Mouse (Mus musculus) monocyte, adult 5-6 weeks (primary cell): ENCODE measurements around the gene Tuba3a. TPM values are rescaled to one million over a fixed set of nuclear protein-coding genes. Genes with fewer than 3 reads are reported as not detected.

Experiments
- ATAC-seq: fragments of 153-309, 156-312 bp; replicated peaks from 2 replicates; pipeline ENCODE4 v1.8.0; 2017; ENCODE audit warnings: mild to moderate bottlenecking; ENCODE audit not compliant: low TSS enrichment, insufficient number of reproducible peaks, severe bottlenecking, poor library complexity, low FRiP score
- total RNA-seq: library from RNA; stranded (forward); fragments of 200-1000, 200-491, 200-594 nt; gene quantifications from 3 replicates; pipeline ENCODE4 v1.2.3, GENCODE M21; 2017

The Tuba3a gene
- total RNA-seq, 1 experiment from 2014 or later, result not detected

DNA sequence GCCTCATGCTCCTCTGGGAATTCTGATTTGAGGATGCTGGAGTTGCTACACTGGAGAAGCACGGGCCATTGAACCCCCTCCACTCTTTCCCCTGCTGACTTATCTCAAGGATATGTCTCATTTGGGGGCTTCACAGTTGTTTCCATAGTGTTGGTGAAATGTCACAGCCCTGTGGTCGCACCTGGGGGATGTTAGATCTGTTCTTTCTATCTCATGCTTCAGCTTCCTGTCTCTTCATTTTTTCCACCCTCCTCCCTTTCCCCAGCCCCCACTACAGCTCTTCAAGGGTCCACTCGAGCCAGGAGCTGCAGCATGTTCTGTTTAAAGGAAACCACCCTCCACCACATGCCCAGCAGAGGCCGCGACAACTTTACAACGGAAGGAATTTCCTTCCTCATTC lies 47.4 kb downstream of the Tuba3a start:
- ATAC-seq, result no peak

DNA sequence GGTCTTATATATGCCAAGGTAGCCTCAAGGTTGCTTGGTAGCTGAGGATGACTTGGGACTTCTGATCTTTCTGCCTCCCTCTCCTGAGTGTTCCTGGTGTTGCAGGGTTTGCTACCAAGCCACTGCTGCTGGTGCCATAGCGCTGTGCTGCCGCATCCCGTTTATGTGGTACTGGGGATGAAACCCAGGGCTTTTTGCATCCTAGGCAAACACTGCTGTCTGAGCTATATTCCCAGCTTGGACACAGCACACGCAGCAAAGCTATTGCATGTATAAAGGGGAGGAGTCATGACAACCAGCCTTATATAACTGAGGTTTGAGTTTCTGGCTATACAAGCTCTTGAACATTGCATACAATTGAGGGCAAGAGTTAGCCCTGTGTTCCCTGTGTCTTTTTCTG lies 48.4 kb downstream of the Tuba3a start:
- ATAC-seq, result no peak

DNA sequence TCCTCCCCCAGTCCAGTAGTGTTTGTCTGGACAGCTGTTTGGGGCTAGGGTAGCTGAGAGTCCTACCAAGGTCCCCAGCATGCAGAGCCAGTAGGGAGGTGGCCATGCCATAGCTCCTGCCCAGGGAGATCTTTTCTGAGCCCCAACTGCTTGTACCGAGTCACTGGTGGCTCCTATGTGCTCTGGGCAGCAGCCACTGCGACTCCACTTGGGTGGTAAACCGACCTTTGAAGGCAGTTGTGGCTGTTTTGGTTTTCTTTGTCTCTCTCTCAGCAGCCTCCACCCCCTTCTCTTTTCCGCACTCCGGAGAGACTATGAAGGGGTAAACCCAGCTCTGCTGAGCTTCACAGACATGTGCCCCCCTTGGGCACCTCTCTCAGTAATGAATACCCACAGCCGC lies 49.1 kb downstream of the Tuba3a start, which contains the start of gene Cd27:
Gene Cd27 (minus strand): TSS at position 229 of the 400 bp plus-strand sequence.
- no peak for ATAC-seq

DNA sequence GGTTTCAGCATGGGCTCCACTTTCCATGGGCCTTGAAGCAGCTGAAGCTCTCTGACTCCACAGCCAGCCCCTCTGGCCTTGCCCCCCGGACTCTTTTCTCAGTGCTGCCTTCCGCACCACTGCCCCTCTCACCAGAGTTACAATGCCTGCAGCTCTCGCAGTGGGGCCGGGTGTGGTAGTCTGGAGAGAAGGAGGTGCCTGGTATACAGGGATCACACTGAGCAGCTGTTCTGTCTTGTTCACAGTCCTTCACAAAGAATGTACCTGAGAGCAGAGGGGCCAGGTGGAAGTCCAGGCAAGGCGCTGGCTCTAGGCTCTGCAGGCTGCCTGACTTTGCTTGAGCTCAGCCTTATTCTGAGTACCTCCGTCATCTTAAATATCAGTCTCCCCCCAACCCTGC lies 49.5 kb downstream of the Tuba3a start:
- no peak for ATAC-seq

DNA sequence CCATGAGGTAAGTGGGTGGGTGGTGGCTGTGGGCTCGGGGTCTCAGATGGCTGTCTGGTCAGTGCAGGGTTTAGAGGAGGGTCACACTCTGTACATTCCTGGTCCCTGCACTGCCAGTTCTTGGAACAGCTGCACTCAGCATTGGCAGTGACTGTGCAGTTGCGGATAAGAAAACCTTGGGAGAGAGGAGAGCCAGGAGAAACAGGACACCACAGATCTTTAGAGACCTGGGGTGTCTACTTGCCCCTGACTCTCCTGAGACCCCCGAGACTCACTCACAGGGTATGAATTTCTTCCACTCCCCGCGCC lies 51.4 kb downstream of the Tuba3a start:
- ATAC-seq, result no peak

DNA sequence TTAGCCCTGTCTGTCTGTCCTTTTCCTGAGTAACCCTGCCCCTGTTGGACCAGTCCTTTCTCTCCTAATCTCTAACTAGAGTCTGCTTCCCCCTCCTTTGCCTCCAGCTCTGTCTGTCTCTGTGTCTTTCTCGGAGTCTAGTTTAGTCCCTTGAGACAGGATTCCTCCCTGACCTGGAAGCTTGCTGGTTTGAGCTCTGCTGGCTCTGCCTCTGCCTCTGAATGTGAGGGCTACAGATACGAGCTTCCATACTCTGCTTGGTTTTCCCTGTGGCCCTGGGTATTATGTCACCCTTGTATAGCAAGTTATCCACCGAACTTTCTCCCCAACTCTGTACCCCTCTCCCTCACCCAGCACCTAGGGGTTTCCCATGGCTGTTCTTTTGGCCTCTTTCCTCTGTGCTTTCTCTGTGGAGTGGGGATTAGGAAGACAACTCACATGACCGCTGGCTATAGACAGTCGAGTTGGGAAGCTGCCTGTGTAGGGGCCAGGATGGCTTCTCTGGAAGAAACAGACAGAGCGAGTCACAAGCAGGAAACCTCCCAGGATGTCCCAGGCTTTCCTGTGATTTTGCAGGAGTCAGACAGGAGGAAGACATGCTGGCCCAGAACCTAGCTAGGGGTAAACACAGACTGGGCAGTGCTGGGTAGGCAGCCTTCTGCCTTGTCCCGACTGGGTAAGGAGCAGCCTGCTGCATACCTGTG lies 51.9 kb downstream of the Tuba3a start:
- ATAC-seq, result no peak

DNA sequence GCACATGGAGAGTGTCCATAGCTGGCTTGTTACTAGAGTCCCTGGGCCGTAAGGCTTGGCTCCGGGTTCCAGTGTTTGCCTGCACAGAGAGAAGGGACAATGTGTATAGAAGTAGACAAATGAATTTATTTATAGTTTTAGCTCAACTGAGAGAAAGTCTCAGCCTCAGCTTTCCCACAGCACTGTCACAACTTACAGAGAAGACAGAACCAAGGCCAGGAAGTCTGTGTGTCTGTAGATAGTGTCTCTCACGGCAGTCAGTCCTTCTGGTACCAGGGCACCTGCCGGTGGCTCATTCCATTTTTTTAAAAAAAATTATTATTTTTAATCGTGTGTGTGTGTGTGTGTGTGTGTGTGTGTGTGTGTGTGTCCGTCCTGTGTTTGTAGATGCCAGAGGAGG lies 53.3 kb downstream of the Tuba3a start:
- ATAC-seq, result no peak

DNA sequence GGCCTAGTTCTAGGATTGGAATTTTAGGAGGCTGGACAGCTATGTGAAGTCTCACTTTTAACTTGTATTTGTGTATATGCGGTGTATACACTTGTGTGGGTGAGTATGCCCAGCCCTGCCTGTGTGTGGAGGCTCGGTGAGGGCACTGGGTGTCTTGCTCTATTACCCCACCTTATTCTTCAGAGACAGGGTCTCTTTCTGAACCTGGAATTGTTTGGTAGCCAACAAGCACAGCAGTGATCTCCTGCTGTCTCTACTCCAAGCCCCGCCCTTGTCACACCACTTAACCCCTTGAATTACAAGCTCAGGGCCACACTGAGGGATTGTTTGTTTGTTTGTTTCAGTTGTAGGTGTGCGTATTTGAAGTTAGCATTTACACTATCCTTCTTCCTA lies 53.8 kb downstream of the Tuba3a start:
- ATAC-seq, result no peak

DNA sequence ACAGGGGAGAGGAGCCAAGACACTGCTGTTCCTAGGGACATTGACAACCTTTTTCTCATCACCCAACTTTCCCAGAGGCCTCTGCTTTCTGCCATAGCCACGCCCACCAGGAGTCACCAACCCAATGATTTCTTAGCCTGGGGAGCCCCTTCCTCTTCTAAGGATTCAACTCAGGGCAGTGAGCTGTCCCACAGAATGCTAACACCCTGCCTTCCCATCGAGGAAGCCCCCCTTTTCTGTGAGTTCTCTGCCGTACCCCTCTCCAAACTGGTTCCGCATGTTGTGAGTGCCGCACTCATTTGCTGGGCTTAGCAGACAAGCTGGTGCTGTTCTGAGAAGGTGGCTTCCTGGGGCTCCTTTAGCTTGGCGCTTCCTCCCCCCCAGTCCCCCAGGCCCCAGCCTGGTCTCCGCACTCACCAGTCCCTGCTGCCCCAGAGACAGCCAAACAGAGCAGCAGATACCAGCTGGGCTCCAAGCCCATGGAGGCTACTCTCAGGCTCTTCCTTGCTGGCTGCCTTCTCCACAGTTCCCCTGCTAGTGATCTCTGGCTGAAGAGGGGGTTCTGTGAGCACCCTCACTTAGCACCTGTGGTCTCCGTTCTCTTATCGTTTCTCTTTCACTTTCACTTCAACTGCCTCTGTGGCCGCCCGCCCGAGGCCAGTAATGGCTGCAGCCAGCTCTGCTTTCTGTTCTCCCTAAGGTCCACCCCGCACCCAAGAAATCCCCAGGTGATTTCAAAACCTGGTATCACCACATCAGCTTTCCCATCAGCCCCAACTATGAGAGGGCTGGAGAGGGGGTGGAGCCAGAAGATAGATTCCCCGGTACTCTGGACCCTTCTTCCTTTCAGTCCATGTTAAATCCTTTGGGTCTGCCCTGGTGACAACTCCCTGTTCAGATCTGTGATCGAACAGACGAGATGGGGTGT lies 54.5 kb downstream of the Tuba3a start, which contains the start of gene Tapbpl:
Gene Tapbpl (minus strand): TSS at position 744 of the 928 bp plus-strand sequence.
- ATAC-seq, result peak; percentile 54

DNA sequence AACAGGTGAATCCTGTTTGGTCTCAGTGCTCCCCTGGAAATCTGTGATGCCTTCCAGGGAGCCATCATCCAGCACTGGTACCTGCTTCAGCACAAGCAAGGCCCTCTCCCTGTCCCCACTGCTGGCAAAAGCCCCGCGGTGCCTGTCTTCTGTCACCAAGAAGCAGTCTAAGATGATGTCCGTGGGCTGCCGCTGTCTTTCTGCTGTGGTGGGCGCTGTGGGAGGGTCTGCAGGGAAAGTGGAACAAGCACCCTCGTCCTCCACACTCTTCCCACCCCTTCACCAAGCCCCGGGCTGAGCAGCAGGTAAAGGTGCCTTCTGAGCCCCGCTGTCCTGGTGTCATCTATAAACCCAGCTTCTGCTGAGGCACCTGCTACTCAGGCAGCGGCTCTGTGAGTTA lies 55.3 kb downstream of the Tuba3a start:
- no peak for ATAC-seq

Other genes with a start within 250 kb of the Tuba3a start
- 118 to 132 TPM (median 119 TPM) in 3 replicates for gene Ing4, start 246.3 kb downstream of the Tuba3a start, total RNA-seq
- 5.5 to 20.2 TPM (median 8.3 TPM) in 3 replicates for gene Acrbp, start 236.4 kb downstream of the Tuba3a start, total RNA-seq
- gene Lpar5, start 218.1 kb downstream of the Tuba3a start, total RNA-seq, result 3.1 to 8.7 TPM (median 3.6 TPM) in 3 replicates
- gene Chd4, start 190.1 kb downstream of the Tuba3a start, total RNA-seq, result 275 to 395 TPM (median 283 TPM) in 3 replicates
- 15.9 to 23.8 TPM (median 23.2 TPM) in 3 replicates for gene Nop2, start 154.1 kb downstream of the Tuba3a start, total RNA-seq
- 15.5 to 29.7 TPM (median 16.2 TPM) in 3 replicates for gene Iffo1, start 140.8 kb downstream of the Tuba3a start, total RNA-seq
- 353 to 432 TPM (median 359 TPM) in 3 replicates for gene Gapdh, start 119.6 kb downstream of the Tuba3a start, total RNA-seq
- gene Ncapd2, start 94.3 kb downstream of the Tuba3a start, total RNA-seq, result 17.6 to 79.8 TPM (median 33.5 TPM) in 3 replicates
- gene Mrpl51, start 94.2 kb downstream of the Tuba3a start, total RNA-seq, result 20.1 to 33.9 TPM (median 25.9 TPM) in 3 replicates
- gene Vamp1, start 70.5 kb downstream of the Tuba3a start, total RNA-seq, result 12.8 to 29.3 TPM (median 15.5 TPM) in 3 replicates
- gene Tapbpl, start 54.2 kb downstream of the Tuba3a start, total RNA-seq, result 32.5 to 50.2 TPM (median 35.0 TPM) in 3 replicates
- 9.1 to 38.2 TPM (median 26.6 TPM) in 3 replicates for gene Cd27, start 49.0 kb downstream of the Tuba3a start, total RNA-seq
- 29.5 to 47.9 TPM (median 41.2 TPM) in 3 replicates for gene Ltbr, start 27.8 kb upstream of the Tuba3a start, total RNA-seq
- gene Scnn1a, start 34.6 kb upstream of the Tuba3a start, total RNA-seq, result 3.1 to 6.4 TPM (median 5.9 TPM) in 3 replicates
- 101 to 111 TPM (median 103 TPM) in 3 replicates for gene Tnfrsf1a, start 63.3 kb upstream of the Tuba3a start, total RNA-seq
- not detected in 3 replicates for gene Plekhg6, start 94.8 kb upstream of the Tuba3a start, total RNA-seq
- 490 to 606 TPM (median 578 TPM) in 3 replicates for gene Cd9, start 208.7 kb upstream of the Tuba3a start, total RNA-seq